Mouse (Mus musculus) MEL (cell line): ENCODE results near the gene Tmem266.

ENCODE experiments used
- CTCF ChIP-seq, 3 experiments: IDR thresholded peaks in 2 of 3; conservative IDR thresholded peaks in 1 of 3; 2 replicates each; pipeline ENCODE4 v1.5.1; 2011 to 2012; ENCODE audit warnings: low read length in 3 of 3, low read depth in 2 of 3, mild to moderate bottlenecking in 2 of 3, improper control_type of control experiment in 1 of 3, inconsistent platforms in 1 of 3, mixed read lengths in 1 of 3, moderate library complexity in 1 of 3; ENCODE audit not compliant: control insufficient read depth in 1 of 3, insufficient read depth in 1 of 3, poor library complexity in 1 of 3, severe bottlenecking in 1 of 3
- E2F4 ChIP-seq: IDR thresholded peaks from 2 replicates; pipeline ENCODE4 v1.6.1; 2011; ENCODE audit warnings: low read depth, low read length, improper control_type of control experiment, borderline replicate concordance
- NELFE ChIP-seq: IDR thresholded peaks from 2 replicates; pipeline ENCODE4 v1.6.1; 2011; ENCODE audit warnings: low read depth, low read length, improper control_type of control experiment
- TAL1 ChIP-seq: IDR thresholded peaks from 2 replicates; pipeline ENCODE4 v1.6.1; 2012; ENCODE audit warnings: mild to moderate bottlenecking, inconsistent platforms, low read length, moderate library complexity, mixed read lengths
- USF2 ChIP-seq, 2 experiments: IDR thresholded peaks; 2 replicates each; pipeline ENCODE4 v1.6.1; 2011 to 2012; ENCODE audit warnings: improper control_type of control experiment in 2 of 2, low read length in 2 of 2, borderline replicate concordance in 1 of 2, inconsistent platforms in 1 of 2, low read depth in 1 of 2, mild to moderate bottlenecking in 1 of 2; ENCODE audit not compliant: insufficient read depth in 1 of 2

DNA sequence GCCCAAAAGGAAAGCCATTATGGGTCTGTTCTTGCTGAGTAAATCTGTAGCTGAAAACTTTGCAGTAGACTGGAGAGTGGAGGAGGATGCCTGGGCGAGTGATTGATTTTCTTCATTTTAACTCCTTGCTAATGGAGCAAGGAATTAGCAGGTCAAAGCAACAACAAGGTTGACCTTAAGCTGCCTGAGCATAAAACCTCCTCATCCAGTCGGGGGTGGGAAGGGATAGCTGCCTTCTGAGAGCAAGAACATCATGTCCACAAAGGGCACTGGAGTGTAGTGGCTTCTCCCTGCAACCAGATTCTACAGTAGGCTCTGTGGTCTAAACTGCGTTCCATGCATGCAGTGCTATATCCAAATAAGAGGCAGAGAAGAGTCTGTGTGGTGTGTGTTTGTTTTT lies 41.3 kb downstream of the Tmem266 start:
- TF ChIP-seq TAL1 (no peak), CTCF (IDR thresholded peaks at IDR 0.05 in 2 of 3, conservative IDR thresholded peaks at IDR 0.05 in 1 of 3; ENCODE audit: control insufficient read depth in 1 of 3, insufficient read depth in 1 of 3, low read depth in 2 of 3, low read length in 3 of 3, poor library complexity in 1 of 3, severe bottlenecking in 1 of 3) (no peak), NELFE (no peak), E2F4 (no peak), USF2 (IDR thresholded peaks at IDR 0.05; ENCODE audit: borderline replicate concordance in 1 of 2, insufficient read depth in 1 of 2, low read depth in 1 of 2, low read length in 2 of 2) (no peak)
